Mouse (Mus musculus): ENCODE measurements around the gene Gm8439. TPM values are rescaled to one million over a fixed set of nuclear protein-coding genes. Genes with fewer than 3 reads are reported as not detected.
"Not testable (repeated sequence)": the region's sequence is repeated elsewhere in the genome, so short reads cannot be mapped to it uniquely, and the experiment has no call there.

The Gm8439 gene
- not detected for polyA plus RNA-seq (2017; shearing (Covaris generic))

DNA sequence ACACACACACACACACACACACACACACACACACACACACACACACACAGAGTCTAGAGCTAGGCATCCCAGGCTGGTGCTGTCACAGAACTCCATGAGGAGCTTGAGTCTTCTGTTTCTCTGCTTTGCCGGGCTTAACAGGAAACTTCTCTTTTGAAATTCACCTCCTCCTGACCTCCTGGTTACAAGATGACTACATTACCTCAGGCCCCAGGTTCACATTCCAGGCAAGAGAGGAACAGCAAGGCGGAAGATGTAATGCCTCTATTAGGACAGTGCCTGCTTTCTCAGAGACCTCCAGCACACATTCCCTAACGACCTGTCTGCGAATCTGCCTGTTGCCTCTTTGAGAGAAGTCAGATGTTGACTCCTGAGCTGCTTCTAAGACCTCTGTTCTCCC is at the start of gene Gm8439:
Gene Gm8439 (plus strand): TSS at position 301 of the 400 bp plus-strand sequence.
- no peak for ATAC-seq

DNA sequence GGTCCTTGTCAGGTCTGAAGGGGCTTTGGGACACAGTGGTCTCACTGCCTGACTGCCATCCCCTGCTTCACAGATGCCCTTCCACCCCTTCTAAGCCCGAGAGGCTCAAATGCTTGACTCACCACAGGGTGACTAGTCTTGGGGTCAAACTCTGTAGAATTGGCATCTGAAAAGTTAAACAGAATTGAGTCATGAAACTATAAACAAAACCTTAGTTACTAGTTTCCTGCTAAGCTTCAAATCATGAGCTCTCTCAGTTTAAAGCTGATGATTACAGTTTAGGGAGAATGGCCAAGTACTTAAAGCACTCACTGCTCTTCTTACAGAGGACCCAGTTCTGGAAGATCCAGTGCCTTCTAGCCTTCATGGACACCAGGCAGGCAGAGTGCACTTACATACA is 43.6 kb upstream of the Gm8439 start:
- ATAC-seq: no peak

DNA sequence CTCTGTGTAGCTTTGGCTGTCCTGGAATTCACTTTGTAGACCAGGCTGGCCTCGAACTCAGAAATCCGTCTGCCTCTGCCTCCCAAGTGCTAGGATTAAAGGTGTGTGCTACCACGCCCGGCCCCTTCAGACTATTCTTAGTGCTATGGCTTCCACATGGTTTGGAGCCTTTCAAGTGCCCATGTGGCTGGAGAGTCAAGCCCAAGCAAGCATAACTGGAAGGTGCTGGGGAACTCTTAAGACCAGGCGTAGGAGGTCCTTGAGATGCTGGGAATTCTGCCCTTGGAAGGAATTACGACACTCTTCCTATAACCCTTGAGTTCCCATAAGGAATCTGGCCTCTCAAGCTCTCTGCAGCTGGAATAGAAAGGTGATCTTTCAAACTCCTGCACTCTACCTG is 32.0 kb upstream of the Gm8439 start:
- ATAC-seq: no peak

DNA sequence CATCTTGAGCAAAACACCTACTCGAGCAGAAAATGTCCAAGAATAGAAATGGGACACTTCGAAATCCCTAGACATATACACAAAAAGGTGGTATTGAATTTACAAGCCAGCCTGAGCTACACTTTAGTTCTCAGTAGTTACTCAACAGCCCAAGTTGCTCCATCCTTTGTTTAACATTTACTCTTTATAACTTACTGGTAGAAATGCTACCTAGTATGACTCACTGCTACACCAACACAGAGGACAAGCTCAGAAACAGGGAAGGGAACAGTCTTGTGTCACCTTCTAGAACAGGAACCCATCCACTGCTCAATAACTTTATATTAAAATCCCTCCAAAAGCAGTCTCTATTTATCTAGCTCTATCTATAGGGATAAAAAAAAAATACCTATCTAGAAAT is 22.8 kb upstream of the Gm8439 start:
- no peak for ATAC-seq

DNA sequence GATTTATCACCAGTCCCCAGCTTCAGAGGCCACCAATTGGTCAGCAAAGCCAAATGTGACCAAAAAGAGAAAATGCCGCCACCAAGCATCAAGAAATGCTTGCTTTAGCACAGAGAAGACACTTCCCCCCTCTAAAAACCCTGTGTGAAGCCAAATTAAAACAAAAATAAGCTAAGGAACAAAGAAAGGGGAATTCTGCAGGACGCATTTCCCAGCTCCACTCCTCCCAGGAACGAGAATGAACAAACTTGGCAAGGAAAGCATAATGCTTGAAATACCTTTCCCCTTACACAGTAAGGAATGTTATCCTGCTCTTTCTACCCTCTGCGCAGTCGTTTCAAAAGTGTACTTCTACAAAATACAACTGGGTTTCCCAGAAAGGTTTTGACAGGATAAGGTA is 20.5 kb upstream of the Gm8439 start:
- ATAC-seq: no peak

DNA sequence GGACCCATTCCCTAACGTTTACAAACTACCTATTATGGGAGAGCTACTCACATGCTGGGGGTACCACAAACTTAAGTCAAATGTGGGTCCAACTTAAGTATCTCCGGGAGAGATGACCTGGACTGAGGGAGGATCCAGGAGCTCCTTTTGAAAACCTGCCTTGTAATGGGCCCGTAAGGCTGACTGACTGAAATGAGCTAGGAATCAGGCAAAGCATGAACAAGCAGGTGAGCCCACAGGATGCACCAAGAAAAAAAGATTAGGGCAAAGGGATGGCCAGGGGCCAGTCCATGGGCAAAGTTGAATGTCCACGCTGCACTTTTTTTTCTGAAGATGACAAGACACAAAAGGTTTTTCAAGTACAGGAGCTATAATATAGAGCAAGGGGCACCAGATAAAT is 19.5 kb upstream of the Gm8439 start:
- ATAC-seq: no peak

DNA sequence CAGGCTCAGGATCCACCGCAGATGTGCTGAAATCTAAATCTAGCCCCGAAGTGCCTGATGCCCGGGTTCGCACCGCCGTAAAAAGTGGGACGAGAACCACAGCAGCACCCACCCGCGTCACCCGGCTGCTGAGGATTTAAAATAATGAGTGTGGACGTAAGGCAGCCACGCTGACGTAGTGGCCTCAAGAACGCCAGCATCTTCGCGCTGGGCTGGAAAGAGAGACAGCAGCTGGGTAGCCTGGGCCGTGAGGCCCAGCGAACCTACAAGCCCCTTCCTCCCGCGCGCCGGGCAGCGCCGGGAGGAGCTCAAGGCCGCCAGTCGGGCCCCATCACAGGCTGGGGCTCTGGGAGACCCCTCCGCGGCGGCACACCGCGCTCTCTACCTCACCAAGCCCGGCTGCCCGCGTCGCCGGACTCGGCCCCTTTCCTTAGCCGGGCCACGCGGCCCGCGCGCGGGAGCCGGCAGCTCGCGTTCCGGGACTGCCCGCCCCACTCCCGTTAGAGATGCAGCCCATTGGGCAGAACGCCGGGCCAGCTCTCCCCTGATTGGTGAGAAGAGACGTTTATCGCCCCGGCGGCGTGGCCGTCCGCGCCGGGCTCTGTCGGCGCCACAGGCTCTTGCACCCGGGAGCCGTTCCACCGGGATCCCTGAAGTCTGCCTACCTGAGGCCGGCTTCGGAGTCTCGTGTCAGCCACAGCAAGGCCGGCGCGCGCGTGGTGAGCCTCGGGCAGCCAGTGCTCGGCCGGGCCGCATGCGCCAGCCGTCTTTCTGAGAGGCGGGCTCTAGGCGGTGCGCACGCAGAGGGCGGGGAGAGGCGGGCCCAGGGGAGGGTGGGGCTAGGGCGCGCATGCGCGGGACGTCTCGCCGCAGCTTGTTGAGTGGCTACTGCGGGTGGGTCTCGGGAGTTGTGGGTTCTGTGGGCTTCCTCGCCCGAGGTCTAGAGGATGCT is 18.8 kb upstream of the Gm8439 start, which contains the start of gene Ctps:
Gene Ctps (minus strand): TSS at position 791 of the 952 bp plus-strand sequence.
- peak; percentile 93 for ATAC-seq

DNA sequence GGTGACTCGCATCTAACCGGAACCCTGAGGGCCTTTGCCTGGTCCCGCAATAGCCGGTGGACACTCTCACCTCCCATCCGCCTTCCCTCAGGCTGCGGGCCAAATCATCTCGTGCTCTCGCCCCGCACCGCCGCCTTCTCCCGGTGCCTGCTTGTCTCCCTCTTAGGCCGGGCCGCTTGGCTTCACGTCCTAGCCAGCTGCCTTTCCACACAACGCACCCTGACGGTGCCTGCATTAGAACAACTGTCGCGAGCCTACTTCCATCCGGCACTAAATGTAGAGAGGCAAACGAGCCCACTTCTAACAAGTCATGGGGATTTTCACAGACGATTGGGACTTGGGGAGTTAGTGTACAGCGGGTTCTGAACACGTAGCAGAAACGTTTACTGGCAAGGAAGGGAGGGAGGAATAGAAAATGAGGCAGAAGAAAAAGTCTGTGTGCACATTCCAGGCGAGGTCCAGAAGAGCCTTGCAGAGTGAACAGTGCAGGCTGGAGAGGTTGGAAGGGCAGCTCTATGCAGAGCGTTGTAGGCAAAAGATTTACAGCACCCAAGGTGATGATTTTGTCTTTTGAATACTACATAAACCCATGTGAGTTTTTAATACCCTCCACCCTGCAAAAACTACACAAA is 18.0 kb upstream of the Gm8439 start:
- peak; percentile 8 for ATAC-seq

DNA sequence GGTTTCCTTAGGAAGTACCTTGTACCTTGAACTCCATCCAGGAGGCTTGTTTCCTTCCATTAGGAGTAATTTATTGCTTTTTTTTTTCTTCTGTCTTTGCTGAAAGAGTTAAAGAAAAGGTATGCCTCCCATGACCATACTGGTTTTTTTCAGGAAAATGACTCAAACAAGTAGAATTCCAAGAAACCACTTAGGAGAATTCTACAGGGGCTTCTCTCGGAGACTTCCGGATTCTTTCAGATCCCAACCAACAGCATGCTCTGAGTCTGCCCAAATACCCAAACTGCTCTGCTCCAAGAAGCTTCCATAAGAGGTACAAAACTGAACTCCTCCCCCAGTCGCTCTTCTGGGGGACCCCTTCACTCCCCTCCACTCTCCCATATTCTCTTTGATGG is 17.5 kb upstream of the Gm8439 start:
- no peak for ATAC-seq

DNA sequence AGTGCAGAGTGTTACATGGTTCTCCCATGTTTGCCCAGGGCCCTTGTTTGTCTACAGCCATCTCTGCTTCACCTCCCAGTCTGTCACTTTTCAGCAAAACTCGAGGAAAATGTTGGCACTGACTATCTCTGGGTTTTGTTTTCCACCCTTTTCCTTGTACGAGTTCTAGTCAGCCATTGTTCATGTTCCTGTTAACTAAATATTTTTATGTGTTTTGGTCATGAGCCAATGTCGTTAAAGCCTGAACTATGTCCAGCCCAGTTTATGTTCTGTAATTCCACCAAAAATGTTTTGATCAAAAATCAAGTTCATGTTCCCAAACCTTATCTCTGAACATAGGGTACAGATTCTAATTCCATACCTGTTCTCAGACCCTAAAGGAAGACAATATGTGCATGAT is 16.9 kb upstream of the Gm8439 start:
- ATAC-seq: no peak

DNA sequence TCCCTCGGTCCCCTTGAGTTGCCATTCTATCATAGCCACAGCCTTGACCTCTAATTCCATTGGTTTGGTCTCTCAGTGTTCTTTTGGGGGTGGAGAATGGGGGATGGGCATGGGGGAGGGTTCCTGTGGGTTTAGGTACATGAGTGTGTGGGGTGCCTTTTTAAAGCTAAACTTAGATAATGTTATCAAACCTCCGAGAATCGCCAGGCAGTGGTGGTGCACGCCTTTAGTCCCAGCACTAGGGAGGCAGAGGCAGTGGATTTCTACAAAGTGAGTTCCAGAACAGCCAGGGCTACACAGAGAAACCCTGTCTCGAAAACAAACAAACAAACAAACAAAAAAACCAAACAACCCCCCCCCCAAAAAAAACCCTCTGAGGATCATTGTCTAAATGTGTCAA is 7.7 kb upstream of the Gm8439 start:
- no peak for ATAC-seq

DNA sequence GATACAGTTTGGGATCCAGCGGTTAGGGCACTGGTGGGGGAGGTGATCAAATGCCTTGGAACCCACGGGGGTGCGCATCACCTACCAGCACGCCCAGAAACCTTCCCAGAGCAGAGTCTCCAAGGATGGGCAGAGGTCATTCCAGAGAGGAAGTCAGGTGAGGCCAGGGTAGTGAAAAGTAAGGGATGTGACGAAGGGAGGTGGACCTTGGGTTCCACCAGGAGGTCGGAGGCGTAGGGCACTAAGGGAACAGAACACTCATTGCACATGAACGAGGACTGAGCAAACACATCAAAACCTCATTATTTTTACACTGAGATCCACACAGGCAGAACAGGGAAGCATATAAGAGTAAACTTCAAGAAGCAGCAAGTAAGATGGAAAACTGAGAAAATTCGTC is 6.8 kb upstream of the Gm8439 start:
- no peak for ATAC-seq

DNA sequence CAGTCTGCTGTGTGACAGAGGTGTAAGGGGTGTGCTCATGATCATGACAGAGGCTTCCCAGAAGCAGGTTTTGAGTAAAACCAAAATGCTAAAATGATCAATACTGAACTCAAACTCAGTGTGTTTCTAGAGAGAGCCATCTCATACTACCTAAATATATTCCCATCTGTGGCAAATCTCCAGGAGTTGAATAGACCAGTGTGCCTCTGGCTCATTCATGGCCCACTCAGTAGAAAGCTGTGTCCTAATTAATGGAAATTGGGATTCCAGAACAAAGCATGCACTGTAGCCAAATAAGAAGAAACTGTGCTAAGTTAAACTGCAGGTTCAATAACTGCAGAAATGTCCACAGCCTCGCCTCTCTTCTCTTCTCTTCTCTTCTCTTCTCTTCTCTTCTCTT is 1.6 kb upstream of the Gm8439 start:
- ATAC-seq: no peak

DNA sequence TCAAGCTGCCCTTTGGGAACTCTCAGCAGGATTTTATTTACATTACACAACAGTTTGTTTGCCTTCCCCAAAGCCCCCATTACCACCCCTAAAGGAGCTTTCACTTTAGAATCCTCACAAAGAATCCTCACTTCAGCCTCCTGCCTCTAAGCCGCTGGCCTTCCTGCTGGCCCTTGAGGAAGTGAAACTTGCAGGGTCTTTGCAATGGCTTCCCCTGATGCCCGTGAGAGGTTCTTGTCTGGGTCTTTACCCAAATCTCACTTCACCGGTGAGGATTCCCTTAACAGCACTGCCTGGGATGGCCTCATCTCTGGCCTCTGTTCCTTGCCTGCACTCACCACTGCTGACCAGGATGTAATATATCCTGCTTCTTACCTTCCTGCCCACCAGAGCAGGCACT is 525 bp downstream of the Gm8439 start:
- no peak for ATAC-seq

DNA sequence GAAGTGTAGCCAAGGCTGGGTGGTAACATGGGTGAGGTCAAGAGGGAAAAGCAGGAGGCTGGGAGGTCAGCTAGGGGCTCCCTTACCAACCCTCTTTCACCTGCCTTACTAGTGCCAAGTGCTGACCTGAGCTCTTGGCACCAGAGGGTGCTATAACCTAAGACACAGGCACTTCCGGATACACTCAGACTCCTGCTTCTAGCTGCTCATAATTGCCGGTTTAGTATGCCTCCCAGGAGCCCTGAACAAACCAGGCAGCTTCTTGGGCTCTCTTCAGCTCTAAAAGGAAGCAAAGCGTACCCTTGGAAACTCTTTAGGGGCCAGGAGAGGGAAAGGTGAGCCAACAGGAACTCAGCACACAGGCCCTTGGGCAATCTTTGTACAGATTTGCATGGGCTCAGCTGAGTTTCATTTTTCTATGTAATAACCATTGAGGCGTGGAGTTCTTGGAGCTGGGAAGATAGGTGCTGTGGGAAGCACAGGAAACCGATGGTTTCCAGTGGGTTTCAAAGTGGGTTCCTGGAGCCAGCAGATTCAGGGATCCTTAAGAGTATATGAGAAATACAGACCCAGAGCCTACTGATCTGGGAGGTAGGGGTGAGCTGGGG is 1.4 kb downstream of the Gm8439 start:
- ATAC-seq: peak; percentile 98

DNA sequence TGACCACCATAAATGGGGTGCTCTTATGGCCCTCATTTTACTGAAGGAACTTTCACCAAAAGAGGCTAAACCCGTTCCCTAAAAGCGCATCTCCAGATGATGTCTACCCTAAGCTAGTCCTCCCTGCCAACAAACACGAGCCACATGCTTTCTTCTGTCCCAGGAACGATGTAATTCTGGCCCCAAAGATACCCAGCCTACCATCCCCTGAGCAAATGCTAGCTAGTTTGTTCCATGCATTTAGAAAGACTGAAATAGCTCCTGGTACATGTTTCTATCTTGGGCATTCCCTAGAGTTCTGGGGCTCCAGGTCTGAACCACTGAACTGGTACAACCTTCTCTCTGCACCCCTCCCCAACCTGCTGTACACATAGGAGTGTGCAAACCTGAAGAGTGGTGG is 2.4 kb downstream of the Gm8439 start:
- ATAC-seq: no peak

DNA sequence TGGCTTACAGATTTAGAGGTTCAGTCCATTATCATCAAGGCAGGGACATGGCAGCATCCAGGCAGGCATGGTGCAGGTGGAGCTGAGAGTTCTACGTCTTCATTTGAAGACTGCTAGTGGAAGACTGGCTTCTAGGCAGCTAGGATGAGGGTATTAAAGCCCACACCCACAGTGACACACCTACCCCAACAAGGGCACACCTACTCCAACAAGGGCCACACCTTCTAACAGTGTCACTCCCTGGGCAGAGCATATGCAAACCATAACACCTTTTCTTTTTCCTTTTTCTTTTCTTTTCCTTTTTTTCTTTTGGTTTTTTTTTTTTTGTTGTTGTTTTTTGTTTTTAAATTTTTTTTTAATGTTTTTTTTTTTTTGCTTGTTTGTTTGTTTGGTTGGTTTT is 7.7 kb downstream of the Gm8439 start:
- not testable (repeated sequence) for ATAC-seq

DNA sequence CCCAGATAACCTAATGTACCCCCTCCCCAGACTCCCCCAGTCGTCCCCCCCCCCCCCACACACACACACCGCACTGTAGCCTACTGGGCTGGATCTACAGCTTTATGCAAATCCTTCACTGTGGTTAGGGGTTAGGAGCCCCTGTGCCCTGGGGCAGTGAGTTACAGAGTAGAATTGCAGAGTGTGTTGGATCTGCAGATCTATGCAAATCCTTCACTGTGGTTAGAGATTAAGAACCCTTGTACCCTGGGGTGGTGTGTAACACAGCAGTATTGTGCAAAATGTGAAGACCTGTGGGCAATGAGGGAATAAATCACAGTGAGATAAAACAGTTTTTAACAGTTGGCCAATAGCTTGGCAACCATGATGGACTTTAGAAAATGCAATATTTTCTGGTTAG is 10.4 kb downstream of the Gm8439 start:
- no peak for ATAC-seq

DNA sequence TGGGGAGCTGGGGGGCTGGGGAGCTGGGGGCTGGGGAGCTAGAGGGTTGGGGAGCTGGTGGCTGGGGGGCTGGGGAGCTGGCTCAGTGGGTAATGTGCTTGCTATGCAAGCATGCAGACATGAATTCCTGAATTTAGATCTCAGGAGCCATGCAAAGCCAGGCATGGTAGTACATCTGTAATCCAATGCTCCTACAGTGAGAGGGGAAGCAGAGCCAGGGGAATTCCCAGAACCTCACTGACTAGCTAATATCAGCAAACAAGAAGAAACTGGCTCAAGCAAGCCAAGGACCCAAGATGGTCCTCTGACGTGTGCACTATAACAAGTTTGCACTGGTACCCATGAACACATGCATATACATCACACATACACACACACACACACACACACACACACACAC is 13.2 kb downstream of the Gm8439 start:
- no peak for ATAC-seq

DNA sequence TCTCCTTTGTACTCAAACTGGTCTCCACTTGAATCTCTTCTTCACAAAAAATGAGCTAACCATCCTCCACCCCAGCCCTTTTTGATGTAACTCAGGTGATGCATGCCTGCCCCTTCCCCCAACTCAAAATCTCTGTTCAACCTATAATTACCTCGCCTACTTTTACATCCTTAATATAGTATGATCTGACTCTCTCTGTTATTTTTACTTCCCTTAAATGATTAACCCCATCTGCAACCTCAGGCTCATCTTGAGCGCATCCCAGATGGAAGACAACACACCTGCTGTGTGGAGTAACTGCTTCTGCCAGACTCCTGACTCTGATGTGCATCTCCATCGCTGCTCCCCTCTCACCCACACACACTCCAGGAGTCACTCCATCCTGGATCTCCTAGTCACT is 14.1 kb downstream of the Gm8439 start:
- no peak for ATAC-seq

DNA sequence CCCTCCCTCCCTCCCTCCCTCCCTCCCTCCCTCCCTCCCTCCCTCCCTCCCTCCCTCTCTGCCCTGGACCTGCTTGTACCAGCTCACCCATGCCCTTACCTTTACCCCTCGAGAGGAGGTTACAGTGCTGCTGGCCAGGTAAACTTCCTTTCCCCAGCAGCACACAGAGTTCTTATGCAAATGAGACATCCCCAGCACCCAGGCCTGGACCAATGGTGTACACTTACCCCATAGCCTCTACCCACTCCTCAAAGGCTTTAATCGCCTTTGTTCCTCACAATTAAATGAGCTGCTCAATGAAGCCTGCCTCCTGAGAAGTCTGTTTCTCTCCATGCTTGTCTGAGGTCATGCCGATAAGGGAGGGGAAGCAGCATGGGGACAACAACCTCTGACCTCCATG is 18.4 kb downstream of the Gm8439 start:
- no peak for ATAC-seq

DNA sequence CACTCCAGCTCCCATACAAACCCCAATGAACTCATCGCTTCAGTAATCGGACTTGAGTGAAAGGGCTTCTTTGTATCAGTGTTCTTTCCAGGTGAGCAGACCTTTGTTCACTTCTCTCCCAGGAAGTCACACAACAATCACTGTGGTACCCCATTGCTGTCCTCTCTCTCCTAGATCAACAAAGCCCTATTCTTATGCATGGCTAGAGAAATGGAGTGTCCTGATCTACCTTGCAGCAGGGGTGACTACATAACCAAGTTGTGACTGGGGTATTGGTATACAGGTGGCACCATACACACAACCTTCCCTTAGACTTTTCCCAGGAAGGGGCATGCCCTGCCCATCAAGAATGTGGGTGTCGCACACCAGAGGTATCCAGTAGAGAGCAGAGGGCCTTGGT is 22.5 kb downstream of the Gm8439 start:
- ATAC-seq: no peak

DNA sequence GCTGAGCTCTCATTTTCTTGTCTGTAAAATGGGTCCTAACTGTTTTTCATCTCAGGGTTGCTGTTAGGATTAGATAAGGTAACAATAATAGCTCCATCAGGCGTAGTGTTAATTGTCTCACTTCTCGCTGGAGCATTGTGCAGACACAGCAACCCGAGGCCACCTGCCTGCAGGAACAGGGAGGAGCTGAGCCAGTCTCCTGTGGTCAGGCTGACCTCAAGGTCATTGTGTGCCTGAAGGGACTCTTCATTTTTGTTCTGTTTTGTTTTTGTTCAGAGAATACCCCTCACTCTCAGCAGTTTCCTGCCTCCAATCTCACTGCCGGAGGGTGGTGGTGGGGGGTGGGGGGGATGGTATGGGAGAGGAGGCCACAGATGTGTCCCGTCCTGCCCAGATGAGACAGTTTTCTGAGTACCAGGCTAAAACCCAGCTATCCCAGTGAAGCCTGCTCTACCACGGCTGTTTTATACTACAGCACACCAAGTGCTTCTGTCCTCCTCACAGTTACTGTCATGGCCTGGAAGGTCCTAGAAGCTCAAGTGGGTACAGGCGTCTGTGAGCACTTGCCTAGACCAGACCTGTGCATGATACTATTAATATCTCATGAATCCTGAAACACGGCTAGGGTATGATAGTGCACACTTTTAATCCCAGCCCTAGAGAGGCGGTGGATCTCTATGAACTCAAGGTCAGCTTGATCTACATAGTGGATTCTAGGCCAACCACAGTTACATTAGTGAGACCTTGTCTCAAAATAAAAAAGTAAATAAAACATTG is 23.9 kb downstream of the Gm8439 start:
- ATAC-seq: no peak
